Mouse (Mus musculus): ENCODE results near the gene Gabpb2. TPM values are rescaled to one million over a fixed set of nuclear protein-coding genes. Genes with fewer than 3 reads are reported as not detected.

Gene Gabpb2
- polyA plus RNA-seq, 1 experiment from 2014 or later: 10.0 TPM

DNA sequence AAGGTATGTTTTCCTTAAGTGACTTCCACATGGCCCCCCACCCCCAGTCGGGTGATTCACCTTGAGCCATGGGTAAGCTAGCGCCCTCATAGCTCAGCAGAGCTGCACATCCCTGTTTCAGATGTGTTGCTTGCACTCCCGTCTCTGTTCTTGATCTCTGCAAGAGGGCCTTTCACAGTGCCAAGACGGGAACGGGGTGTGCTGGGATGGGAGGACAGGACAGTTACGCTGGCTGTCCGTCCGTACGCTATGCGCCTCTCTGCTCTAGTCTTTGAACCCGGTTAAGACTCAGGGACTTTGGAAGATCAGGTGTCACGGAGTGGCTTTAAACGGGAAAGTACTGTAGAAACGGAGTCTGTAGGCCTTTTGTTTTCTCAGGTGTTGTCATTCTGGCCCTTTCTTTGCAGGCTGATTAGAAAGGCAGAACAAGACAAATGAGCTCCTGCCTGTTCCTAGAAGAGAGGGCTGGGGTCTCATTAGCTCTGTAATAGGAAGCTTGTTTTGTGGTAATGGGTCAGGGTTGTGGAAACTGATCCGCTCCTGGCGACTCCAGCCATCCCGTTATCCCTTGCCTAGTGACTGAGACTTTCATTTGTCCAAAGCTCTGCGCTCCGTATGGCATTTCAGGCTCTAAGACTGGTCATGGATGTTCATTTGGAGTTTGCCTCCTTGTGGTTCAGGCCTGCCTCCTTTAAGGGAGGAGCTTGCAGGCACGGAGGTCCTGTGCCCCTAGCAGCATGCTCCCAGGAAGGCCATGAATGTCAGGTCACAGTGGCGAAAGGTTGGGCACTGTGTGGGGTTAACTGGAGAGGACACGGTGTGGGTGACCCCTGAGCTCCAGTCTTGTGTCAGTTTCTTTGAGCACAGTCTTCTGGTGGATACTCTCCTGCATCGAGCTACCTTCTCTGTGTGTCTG, 17.9 kb upstream of the Gabpb2 start:
- Histone ChIP-seq H3K36me3 (ENCODE audit: control insufficient read depth, insufficient read depth, low read length) (peaks cover 52% of the 10 kb centered on the region), H3K4me3 (ENCODE audit: low read length) (no peak overlapping the region), H3K9ac (ENCODE audit: low read length) (no peak overlapping the region), H3K27ac (ENCODE audit: low read length) (no peak overlapping the region), H3K27me3 (ENCODE audit: control insufficient read depth, insufficient read depth, low read depth, low read length) (no peaks in the 10 kb centered on the region), H3K9me3 (ENCODE audit: control insufficient read depth, low read length) (no peaks in the 10 kb centered on the region), H3K4me2 (ENCODE audit: low read depth, low read length) (no peak overlapping the region), H3K4me1 (replicated peaks; ENCODE audit: control insufficient read depth, insufficient read depth, low read length) (peaks cover 15% of the 10 kb centered on the region)
- ATAC-seq (ENCODE audit: low read depth): no peak
- 79% methylated on average over 23 of the region's 23 CpGs for whole genome bisulfite sequencing

DNA sequence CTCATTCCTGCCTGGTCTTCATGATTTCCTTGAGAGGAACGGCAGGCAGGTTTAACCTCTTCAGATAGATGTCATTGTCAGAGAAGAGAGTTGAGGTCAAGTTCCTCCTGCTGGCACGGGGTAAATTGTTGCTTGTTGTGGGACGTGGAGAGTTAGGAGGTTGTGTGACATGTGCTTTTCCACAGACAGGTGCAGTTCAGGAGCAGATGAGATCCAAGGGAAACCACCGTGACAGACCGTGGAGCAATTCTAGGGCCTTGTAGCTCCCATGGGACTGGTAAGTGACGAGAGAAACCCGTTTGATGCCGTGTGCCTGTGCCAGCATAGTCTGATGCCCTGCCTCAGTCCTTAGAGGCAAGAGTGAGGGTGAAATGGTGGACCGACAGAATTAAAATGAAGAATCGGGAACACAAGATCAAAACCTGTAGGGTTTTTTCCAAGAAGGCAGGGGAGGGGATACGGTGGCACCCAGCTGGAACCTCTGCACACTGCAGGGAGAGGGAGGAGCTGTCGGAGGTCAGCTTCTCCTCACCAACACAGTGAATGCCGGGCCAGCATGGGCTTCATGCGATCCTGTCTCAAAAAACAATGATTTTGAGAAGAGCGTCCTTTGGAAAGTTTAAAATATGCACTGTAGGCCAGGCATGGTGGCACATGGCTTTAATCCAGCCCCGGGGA, 15.7 kb upstream of the Gabpb2 start:
- Histone ChIP-seq H3K4me2 (ENCODE audit: low read depth, low read length) (no peak overlapping the region), H3K9ac (ENCODE audit: low read length) (no peak overlapping the region), H3K4me1 (replicated peaks; ENCODE audit: control insufficient read depth, insufficient read depth, low read length) (peaks cover 19% of the 10 kb centered on the region), H3K36me3 (ENCODE audit: control insufficient read depth, insufficient read depth, low read length) (peaks cover 52% of the 10 kb centered on the region), H3K9me3 (ENCODE audit: control insufficient read depth, low read length) (no peaks in the 10 kb centered on the region), H3K4me3 (ENCODE audit: low read length) (no peak overlapping the region), H3K27ac (ENCODE audit: low read length) (no peak overlapping the region), H3K27me3 (ENCODE audit: control insufficient read depth, insufficient read depth, low read depth, low read length) (no peaks in the 10 kb centered on the region)
- ATAC-seq (ENCODE audit: low read depth): no peak
- 88% methylated on average over 16 of the region's 16 CpGs for WGBS

- Histone ChIP-seq H3K9ac (ENCODE audit: low read length) (no peak overlapping the region), H3K27me3 (ENCODE audit: control insufficient read depth, insufficient read depth, low read depth, low read length) (no peaks in the 10 kb centered on the region), H3K27ac (ENCODE audit: low read length) (no peak overlapping the region), H3K4me1 (replicated peaks; ENCODE audit: control insufficient read depth, insufficient read depth, low read length) (peaks cover 19% of the 10 kb centered on the region), H3K4me2 (ENCODE audit: low read depth, low read length) (no peak overlapping the region), H3K4me3 (ENCODE audit: low read length) (no peak overlapping the region), H3K36me3 (ENCODE audit: control insufficient read depth, insufficient read depth, low read length) (peaks cover 46% of the 10 kb centered on the region), H3K9me3 (ENCODE audit: control insufficient read depth, low read length) (no peaks in the 10 kb centered on the region)
- 65% methylated on average over 7 of the region's 7 CpGs for WGBS
- no peak for ATAC-seq (ENCODE audit: low read depth)
Measured at GRCm38 (mm10) chr3:95232771-95233170, 15.1 kb upstream of the Gabpb2 start.

GRCm38 (mm10) chr3:95231298-95232221, 13.8 kb upstream of the Gabpb2 start, which contains the start of gene Mllt11:
Gene Mllt11, minus strand, starts transcription at chr3:95232171.
- 80% methylated on average over 13 of the region's 13 CpGs for WGBS
- H3K27ac ChIP-seq (ENCODE audit: low read length): peak within 1 kb of the TSS; percentile 99
- ATAC-seq (ENCODE audit: low read depth): no peak
- peak within 1 kb of the TSS; percentile 96 for H3K9ac ChIP-seq (ENCODE audit: low read length)
- H3K36me3 ChIP-seq (ENCODE audit: control insufficient read depth, insufficient read depth, low read length): peaks cover 41% of the 10 kb centered on the region
- H3K27me3 ChIP-seq (ENCODE audit: control insufficient read depth, insufficient read depth, low read depth, low read length): no peaks in the 10 kb centered on the region
- peak within 1 kb of the TSS; percentile 95 for H3K4me3 ChIP-seq (ENCODE audit: low read length)
- peaks cover 27% of the 10 kb centered on the region for H3K4me1 ChIP-seq (replicated peaks; ENCODE audit: control insufficient read depth, insufficient read depth, low read length)
- H3K9me3 ChIP-seq (ENCODE audit: control insufficient read depth, low read length): no peaks in the 10 kb centered on the region
- H3K4me2 ChIP-seq (ENCODE audit: low read depth, low read length): peak within 1 kb of the TSS; percentile 88

GRCm38 (mm10) chr3:95230495-95231297, 13.0 kb upstream of the Gabpb2 start:
- Histone ChIP-seq H3K9ac (ENCODE audit: low read length) (peak overlapping the region; percentile 96), H3K4me1 (replicated peaks; ENCODE audit: control insufficient read depth, insufficient read depth, low read length) (peaks cover 27% of the 10 kb centered on the region), H3K4me2 (ENCODE audit: low read depth, low read length) (peak overlapping the region; percentile 88), H3K36me3 (ENCODE audit: control insufficient read depth, insufficient read depth, low read length) (peaks cover 38% of the 10 kb centered on the region), H3K4me3 (ENCODE audit: low read length) (peak overlapping the region; percentile 95), H3K27me3 (ENCODE audit: control insufficient read depth, insufficient read depth, low read depth, low read length) (no peaks in the 10 kb centered on the region), H3K27ac (ENCODE audit: low read length) (peak overlapping the region; percentile 99), H3K9me3 (ENCODE audit: control insufficient read depth, low read length) (no peaks in the 10 kb centered on the region)
- 39% methylated on average over 8 of the region's 8 CpGs for WGBS
- no peak for ATAC-seq (ENCODE audit: low read depth)

GRCm38 (mm10) chr3:95229781-95230494, 12.2 kb upstream of the Gabpb2 start:
- Histone ChIP-seq H3K4me3 (ENCODE audit: low read length) (peak overlapping the region; percentile 95), H3K36me3 (ENCODE audit: control insufficient read depth, insufficient read depth, low read length) (peaks cover 37% of the 10 kb centered on the region), H3K9ac (ENCODE audit: low read length) (peak overlapping the region; percentile 96), H3K9me3 (ENCODE audit: control insufficient read depth, low read length) (no peaks in the 10 kb centered on the region), H3K4me2 (ENCODE audit: low read depth, low read length) (peak overlapping the region; percentile 88), H3K4me1 (replicated peaks; ENCODE audit: control insufficient read depth, insufficient read depth, low read length) (peaks cover 27% of the 10 kb centered on the region), H3K27ac (ENCODE audit: low read length) (peak overlapping the region; percentile 99), H3K27me3 (ENCODE audit: control insufficient read depth, insufficient read depth, low read depth, low read length) (no peaks in the 10 kb centered on the region)
- WGBS: under 1% methylated on average over 13 of the region's 13 CpGs
- ATAC-seq (ENCODE audit: low read depth): peak; percentile 30

- WGBS: under 1% methylated on average over 43 of the region's 43 CpGs
- peak overlapping the region; percentile 95 for H3K4me3 ChIP-seq (ENCODE audit: low read length)
- no peaks in the 10 kb centered on the region for H3K9me3 ChIP-seq (ENCODE audit: control insufficient read depth, low read length)
- peak; percentile 53 for ATAC-seq (ENCODE audit: low read depth)
- H3K27ac ChIP-seq (ENCODE audit: low read length): peak overlapping the region; percentile 99
- peaks cover 31% of the 10 kb centered on the region for H3K4me1 ChIP-seq (replicated peaks; ENCODE audit: control insufficient read depth, insufficient read depth, low read length)
- H3K9ac ChIP-seq (ENCODE audit: low read length): peak overlapping the region; percentile 96
- H3K27me3 ChIP-seq (ENCODE audit: control insufficient read depth, insufficient read depth, low read depth, low read length): no peaks in the 10 kb centered on the region
- H3K36me3 ChIP-seq (ENCODE audit: control insufficient read depth, insufficient read depth, low read length): peaks cover 31% of the 10 kb centered on the region
- peak overlapping the region; percentile 88 for H3K4me2 ChIP-seq (ENCODE audit: low read depth, low read length)
Measured at GRCm38 (mm10) chr3:95228894-95229780, 11.4 kb upstream of the Gabpb2 start.

All from lung, embryonic 16.5 days (tissue).